Mouse (Mus musculus) embryonic stem cell, embryonic (primary cell): ENCODE results near the gene 2300002M23Rik.

Source experiments
- CTCF ChIA-PET, 4 experiments: fragments of 300-600 bp in 2 of 4; fragments of 350-600 bp in 2 of 4; sonication (Branson Sonifier 250); formaldehyde crosslinking; loops; one replicate each; lab custom pipeline; 2022; ENCODE audit warnings: inconsistent platforms in 2 of 4; lab: Charles Lee
- POLR2A ChIA-PET, 4 experiments: fragments of 300-600 bp in 2 of 4; fragments of 350-600 bp in 2 of 4; sonication (Branson Sonifier 250); formaldehyde crosslinking; loops; one replicate each; lab custom pipeline; 2022; ENCODE audit warnings: antibody characterized with exemption in 4 of 4, inconsistent platforms in 1 of 4; lab: Charles Lee

Gene 2300002M23Rik

DNA sequence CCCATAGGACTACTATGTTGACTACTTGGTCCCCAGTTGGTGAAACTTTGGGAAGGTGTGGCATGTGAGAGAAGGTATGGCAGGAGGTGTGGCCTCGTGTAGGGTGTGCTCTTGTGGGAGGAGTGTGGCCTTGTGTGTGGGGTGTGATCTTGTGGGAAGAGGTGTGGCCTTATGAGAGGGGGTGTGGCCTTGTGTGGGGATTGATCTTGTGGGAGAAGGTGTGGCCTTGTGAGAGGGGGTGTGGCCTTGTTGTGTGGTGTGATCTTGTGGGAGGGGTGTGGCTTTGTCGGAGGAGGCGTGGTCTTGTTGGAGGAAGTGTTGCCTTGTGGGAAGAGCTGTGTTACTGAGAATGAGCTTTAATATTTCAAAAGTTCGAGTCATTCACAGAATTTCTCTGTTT is 49.9 kb downstream of the 2300002M23Rik start:
- ChIA-PET CTCF (interaction anchor here (0.6 to 2.0 kb wide), 17 partner anchors 17 to 371 kb away, joined by 3 to 10 read pairs (median 4); no protein-coding TSS in a partner anchor), POLR2A (interaction anchor here in 2 of 4 experiments (0.6 to 2.3 kb wide), 33 partner anchors 9 to 457 kb away, joined by 3 to 15 read pairs (median 4); partner anchors contain the start of genes Gm9573 (in 1 of the 2), Ier3 (in 1 of the 2) and Sfta2 (in 1 of the 2))
